Mouse (Mus musculus) forebrain, embryonic 14.5 days (tissue): ENCODE measurements at regions not wholly inside any gene's neighbourhood (a gene's known extent, or its start where the extent isn't known, plus 50 kb on each side); places are given as distances from the start of the nearest gene placed in this dataset.

Experiments
- ATAC-seq: fragments of 200-750 bp; cut with Nextera tagmentation; 2 replicates; pipeline ENCODE4 v1.8.0; 2017; ENCODE audit warnings: mild to moderate bottlenecking, moderate library complexity
- DNase-seq: peaks from one replicate; pipeline ENCODE4 v3.0.0-alpha.2; 2015; ENCODE audit warnings: low spot score
- H3K27ac ChIP-seq: fragments of 300-500 bp; sonication (generic); 2 replicates; pipeline ENCODE4 v1.5.1; 2014; ENCODE audit warnings: low read depth, mild to moderate bottlenecking, control low read depth, low read length, moderate library complexity
- H3K27me3 ChIP-seq: fragments of 300-500 bp; sonication (generic); replicated peaks from 2 replicates; pipeline ENCODE4 v1.6.1; 2014; ENCODE audit warnings: low read length, control low read depth, mixed read lengths; ENCODE audit not compliant: control insufficient read depth, insufficient read depth
- H3K36me3 ChIP-seq: fragments of 300-500 bp; sonication (generic); 2 replicates; pipeline ENCODE4 v1.6.1; 2014; ENCODE audit warnings: low read length, control low read depth; ENCODE audit not compliant: control insufficient read depth, insufficient read depth
- H3K4me1 ChIP-seq: fragments of 300-500 bp; sonication (generic); 2 replicates; pipeline ENCODE4 v1.6.1; 2014; ENCODE audit warnings: antibody characterized with exemption, low read length, control low read depth; ENCODE audit not compliant: control insufficient read depth, insufficient read depth
- H3K4me2 ChIP-seq: fragments of 300-500 bp; sonication (generic); 2 replicates; pipeline ENCODE4 v1.6.1; 2014; ENCODE audit warnings: mild to moderate bottlenecking, control low read depth, low read length
- H3K4me3 ChIP-seq: fragments of 300-500 bp; sonication (generic); 2 replicates; pipeline ENCODE4 v1.5.1; 2014; ENCODE audit warnings: low read depth, low read length, control low read depth
- H3K9ac ChIP-seq: fragments of 300-500 bp; sonication (generic); 2 replicates; pipeline ENCODE4 v1.6.1; 2014; ENCODE audit warnings: mild to moderate bottlenecking, low read length, control low read depth, moderate library complexity
- H3K9me3 ChIP-seq: fragments of 300-500 bp; sonication (generic); replicated peaks from 2 replicates; pipeline ENCODE4 v1.6.1; 2016; ENCODE audit warnings: low read length, control low read depth, mixed read lengths; ENCODE audit not compliant: control insufficient read depth
- WGBS: fragments of 180-500 bp; shearing (Covaris S2); extraction: QIAGEN DNeasy Blood & Tissue Kit; methylation state at CpG from one replicate; pipeline ENCODE4 v1.1.7; 2014; 5-methylcytosine and 5-hydroxymethylcytosine counted together

GRCm38 (mm10) chr8:103853048-103853447, 248.4 kb upstream of the Cdh5 start:
- H3K9me3 ChIP-seq = no peaks in the 10 kb centered on the region
- ATAC-seq (no peak), DNase-seq (no peak)
- no peaks in the 10 kb centered on the region for H3K27me3 ChIP-seq
- no peak overlapping the region for H3K4me2 ChIP-seq
- no peaks in the 10 kb centered on the region for H3K36me3 ChIP-seq
- WGBS = 66% methylated on average over 4 of the region's 4 CpGs
- H3K4me1 ChIP-seq = no peaks in the 10 kb centered on the region
- H3K27ac ChIP-seq = no peak overlapping the region
- no peak overlapping the region for H3K4me3 ChIP-seq
- no peak overlapping the region for H3K9ac ChIP-seq

- no peak overlapping the region for H3K27ac ChIP-seq
- no peak overlapping the region for H3K4me2 ChIP-seq
- DNase-seq = no peak
- H3K9me3 ChIP-seq = no peaks in the 10 kb centered on the region
- H3K4me3 ChIP-seq = no peak overlapping the region
- H3K9ac ChIP-seq = no peak overlapping the region
- WGBS = 86% methylated on average over 9 of the region's 9 CpGs
- no peak for ATAC-seq
- no peaks in the 10 kb centered on the region for H3K27me3 ChIP-seq
- no peaks in the 10 kb centered on the region for H3K4me1 ChIP-seq
- no peaks in the 10 kb centered on the region for H3K36me3 ChIP-seq
Observed at GRCm38 (mm10) chr8:103855291-103855690, 246.1 kb upstream of the Cdh5 start.

DNA sequence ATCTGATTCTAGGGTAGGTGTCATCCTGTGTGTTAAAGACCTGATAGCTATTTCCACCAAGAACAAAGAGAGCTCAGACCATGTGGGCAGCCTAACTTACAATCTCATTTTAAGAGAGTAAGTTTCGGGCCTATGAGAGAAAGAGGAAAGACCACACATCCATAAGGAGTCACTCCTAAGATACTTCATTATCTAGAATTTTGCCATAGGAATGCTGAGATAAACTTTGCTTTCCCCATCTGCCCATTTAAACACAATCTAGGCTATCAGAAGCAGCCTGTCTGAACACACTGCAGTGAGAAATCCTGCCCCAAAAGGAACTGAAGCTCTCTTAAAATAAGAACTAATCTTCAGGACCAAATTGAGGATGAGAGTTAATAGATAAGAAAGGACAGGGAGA, 242.3 kb upstream of the Cdh5 start:
- Histone ChIP-seq H3K9me3 (no peaks in the 10 kb centered on the region), H3K36me3 (no peaks in the 10 kb centered on the region), H3K9ac (no peak overlapping the region), H3K4me2 (no peak overlapping the region), H3K4me3 (no peak overlapping the region), H3K27me3 (no peaks in the 10 kb centered on the region), H3K4me1 (no peaks in the 10 kb centered on the region), H3K27ac (no peak overlapping the region)
- DNase-seq (no peak), ATAC-seq (no peak)
- 92% methylated on average over 1 of the region's 1 CpGs for WGBS

DNA sequence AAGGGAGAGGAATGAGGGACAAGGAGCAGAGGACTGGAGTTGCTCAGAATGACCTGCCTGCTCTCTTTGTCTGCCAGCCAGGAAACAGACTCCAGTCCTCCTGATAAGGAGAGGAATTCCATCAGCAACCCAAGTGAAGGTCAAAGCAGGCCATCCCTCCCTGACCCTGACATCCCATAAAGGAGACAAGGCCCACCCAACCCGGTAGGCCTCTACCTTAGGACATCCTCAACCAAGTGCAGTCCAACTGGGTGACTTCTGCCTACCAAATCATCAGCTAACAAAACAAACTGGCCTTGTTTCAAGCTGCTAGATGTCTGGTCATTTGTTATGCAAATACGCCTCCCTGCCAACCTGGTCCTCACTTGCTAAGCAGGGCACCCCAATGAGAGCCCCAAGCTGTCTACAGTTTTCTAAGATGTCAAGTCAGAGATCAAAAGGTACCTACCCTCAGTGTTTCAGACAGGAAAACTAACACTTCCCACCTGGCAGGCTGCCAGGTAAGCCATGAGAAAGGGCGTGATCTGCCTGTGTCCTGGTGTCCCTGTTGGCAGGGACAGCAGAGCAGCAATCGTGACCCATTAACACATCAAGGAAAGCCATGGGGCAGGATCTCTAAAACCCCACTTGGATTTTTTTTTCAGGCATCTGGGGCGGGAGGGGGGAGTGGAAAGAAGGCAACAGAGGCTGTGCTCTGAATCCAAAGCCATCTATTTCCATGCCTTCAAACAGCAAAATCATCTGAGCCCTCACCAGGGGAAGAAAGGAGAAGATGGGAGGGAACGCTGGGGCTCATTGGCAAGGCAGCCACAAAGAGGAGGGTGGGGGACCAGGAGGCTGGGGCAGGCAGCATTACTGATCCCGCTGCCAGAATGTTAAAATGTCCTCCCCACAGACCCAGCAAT, 227.6 kb upstream of the Cdh5 start:
- Histone ChIP-seq H3K4me3 (no peak overlapping the region), H3K9ac (no peak overlapping the region), H3K9me3 (no peaks in the 10 kb centered on the region), H3K4me1 (peaks cover 9% of the 10 kb centered on the region), H3K4me2 (no peak overlapping the region), H3K36me3 (no peaks in the 10 kb centered on the region), H3K27me3 (0 out of 2 replicates have a peak, but pooled peaks cover 3% of the 10 kb centered on the region), H3K27ac (no peak overlapping the region)
- 20% methylated on average over 7 of the region's 7 CpGs for WGBS
- DNase-seq (peak; percentile 60), ATAC-seq (peak; percentile 61)

DNA sequence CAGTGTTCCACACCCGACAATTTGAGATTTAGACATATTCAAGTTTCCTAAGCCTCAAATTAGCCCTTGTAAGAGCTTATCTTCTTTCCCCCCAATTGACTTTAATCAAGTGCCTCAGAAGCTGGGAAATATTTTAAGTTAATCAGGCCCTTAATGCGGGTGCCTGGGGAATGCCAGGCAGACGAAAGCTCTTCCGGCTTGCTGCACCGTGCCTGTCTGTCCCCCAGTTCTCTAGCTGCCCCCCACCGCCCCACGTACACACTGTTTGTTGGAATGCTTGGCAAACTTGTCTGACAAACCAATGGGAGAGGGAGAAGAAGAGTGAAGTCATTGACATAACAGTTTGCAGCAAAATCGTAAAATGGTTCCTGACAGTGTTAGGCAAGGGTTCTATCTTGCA, 226.9 kb upstream of the Cdh5 start:
- DNase-seq (no peak), ATAC-seq (peak; percentile 49)
- no peak overlapping the region for H3K9ac ChIP-seq
- no peaks in the 10 kb centered on the region for H3K9me3 ChIP-seq
- H3K4me2 ChIP-seq = no peak overlapping the region
- H3K27ac ChIP-seq = no peak overlapping the region
- WGBS = 38% methylated on average over 8 of the region's 8 CpGs
- H3K27me3 ChIP-seq = 0 out of 2 replicates have a peak, but pooled peaks cover 3% of the 10 kb centered on the region
- no peaks in the 10 kb centered on the region for H3K36me3 ChIP-seq
- peaks cover 9% of the 10 kb centered on the region for H3K4me1 ChIP-seq
- H3K4me3 ChIP-seq = no peak overlapping the region

GRCm38 (mm10) chr8:103879505-103879904, 221.9 kb upstream of the Cdh5 start:
- Histone ChIP-seq H3K4me3 (no peak overlapping the region), H3K27ac (no peak overlapping the region), H3K4me2 (no peak overlapping the region), H3K36me3 (no peaks in the 10 kb centered on the region), H3K27me3 (0 out of 2 replicates have a peak, but pooled peaks cover 3% of the 10 kb centered on the region), H3K9ac (no peak overlapping the region), H3K4me1 (no peaks in the 10 kb centered on the region), H3K9me3 (no peaks in the 10 kb centered on the region)
- WGBS = 77% methylated on average over 2 of the region's 2 CpGs
- no peak for ATAC-seq
- DNase-seq = no peak

DNA sequence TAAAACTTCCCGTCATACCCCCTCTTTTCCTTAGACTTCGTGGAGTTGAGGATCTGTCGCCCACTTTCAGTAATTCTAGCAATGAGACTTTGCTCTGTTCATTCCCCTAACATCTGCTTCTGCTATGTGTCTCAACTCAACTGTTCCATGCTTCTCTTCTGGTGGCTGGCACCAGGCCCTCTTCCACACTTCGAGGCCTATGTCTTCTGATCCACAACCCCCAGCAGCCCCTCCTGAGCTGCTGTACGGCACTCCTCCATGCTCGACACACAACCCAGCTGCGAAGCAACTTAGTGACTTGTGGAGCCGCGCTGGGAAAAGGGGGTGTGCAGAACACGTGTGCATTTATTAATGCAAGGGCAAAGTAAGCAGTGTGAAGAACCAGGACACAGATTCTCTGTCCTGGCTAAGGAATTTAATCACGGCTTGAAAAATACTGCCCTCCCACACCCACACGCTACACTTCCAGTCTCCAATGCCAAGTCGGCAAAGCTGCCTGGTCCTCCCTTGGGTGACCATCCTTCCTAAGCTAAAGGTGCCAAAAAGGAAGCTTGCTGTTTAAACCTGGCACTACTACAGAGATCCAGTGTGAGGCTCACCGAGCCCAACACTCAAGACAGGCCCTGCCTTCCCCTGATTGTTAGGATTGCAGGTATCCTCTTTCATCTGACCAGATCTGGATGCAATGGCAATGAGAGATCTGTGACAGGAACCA, 220.8 kb upstream of the Cdh5 start:
- DNase-seq = no peak
- H3K36me3 ChIP-seq = no peaks in the 10 kb centered on the region
- ATAC-seq = no peak
- no peak overlapping the region for H3K9ac ChIP-seq
- no peaks in the 10 kb centered on the region for H3K27me3 ChIP-seq
- H3K4me1 ChIP-seq = no peaks in the 10 kb centered on the region
- no peaks in the 10 kb centered on the region for H3K9me3 ChIP-seq
- no peak overlapping the region for H3K4me2 ChIP-seq
- WGBS = 94% methylated on average over 14 of the region's 14 CpGs
- no peak overlapping the region for H3K4me3 ChIP-seq
- H3K27ac ChIP-seq = no peak overlapping the region

DNA sequence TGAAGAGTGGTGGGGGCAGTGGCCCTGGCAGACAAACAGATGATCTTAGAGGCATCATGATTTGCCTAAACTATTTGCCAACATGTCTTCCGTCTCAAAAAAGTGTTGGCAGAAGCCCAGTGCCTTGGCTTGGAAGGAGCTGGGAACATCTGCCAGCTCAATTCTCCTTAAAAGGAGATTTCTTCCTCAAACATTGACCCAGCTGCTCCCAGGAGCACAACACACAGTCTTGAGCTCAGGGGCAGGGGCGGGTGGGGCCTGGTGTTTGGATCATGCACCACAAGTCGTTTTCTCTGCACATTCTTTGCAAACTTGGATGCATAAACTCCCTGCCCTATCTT, 220.3 kb upstream of the Cdh5 start:
- no peaks in the 10 kb centered on the region for H3K36me3 ChIP-seq
- no peak for ATAC-seq
- no peak overlapping the region for H3K9ac ChIP-seq
- H3K4me3 ChIP-seq = no peak overlapping the region
- no peak overlapping the region for H3K27ac ChIP-seq
- WGBS = 69% methylated on average over 3 of the region's 3 CpGs
- H3K4me2 ChIP-seq = no peak overlapping the region
- H3K9me3 ChIP-seq = no peaks in the 10 kb centered on the region
- H3K27me3 ChIP-seq = no peaks in the 10 kb centered on the region
- H3K4me1 ChIP-seq = no peaks in the 10 kb centered on the region
- DNase-seq = peak; percentile 45
